Mouse (Mus musculus): ENCODE results near the gene Nudcd2.

Gene Nudcd2

DNA sequence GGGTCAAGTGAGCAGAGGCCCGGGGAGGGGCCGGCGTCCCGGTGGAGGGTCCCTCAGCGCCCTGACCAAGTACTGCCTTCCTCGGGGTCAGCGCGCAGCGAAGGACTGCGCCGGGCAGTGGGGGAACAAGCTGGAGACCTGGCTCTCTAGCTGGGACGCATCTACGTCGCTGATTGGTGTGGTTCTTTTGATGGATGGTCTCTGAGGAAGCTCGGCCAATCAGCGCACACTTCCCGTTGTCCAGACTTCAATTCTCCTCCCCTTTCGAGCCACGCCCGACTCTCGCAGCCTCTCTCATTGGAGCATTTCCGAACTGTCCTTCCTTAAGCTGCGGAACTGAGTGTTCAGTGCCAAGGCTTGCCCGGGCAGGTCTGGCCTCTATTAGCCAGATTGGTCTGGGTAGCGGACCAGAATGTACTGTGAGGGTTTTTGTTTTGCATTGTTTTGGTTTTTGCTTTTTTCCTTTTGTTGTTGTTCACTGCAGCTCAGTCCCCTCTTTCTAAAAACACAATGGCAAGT lies 21.7 kb downstream of the Nudcd2 start, which contains the start of gene Ccng1:
Gene Ccng1 (minus strand): TSS at position 203 of the 519 bp plus-strand sequence.
- DNase-seq (ENCODE audit: low spot score in 2 of 2) = peak; percentile 95 to 98

DNA sequence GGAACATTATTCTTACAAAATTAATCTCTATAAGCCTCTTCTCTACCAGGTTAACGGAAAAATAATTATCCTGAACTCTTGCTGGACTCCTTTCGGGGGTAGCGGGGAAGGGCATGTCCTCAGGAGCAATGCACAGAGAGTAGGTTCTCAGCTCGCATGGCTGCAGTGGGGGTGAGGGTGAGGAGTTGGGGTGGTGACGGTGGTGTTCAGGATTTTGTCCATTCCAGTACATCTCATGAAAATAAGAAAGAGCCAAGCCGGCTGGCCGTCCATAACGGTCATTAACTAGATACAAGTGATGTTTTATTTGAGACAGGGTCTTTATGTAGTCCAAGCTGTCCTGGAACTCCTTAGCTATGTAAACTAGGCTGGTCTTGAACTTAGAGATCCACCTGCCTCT lies 22.5 kb downstream of the Nudcd2 start:
- no peak for DNase-seq (ENCODE audit: low spot score in 2 of 2)

DNA sequence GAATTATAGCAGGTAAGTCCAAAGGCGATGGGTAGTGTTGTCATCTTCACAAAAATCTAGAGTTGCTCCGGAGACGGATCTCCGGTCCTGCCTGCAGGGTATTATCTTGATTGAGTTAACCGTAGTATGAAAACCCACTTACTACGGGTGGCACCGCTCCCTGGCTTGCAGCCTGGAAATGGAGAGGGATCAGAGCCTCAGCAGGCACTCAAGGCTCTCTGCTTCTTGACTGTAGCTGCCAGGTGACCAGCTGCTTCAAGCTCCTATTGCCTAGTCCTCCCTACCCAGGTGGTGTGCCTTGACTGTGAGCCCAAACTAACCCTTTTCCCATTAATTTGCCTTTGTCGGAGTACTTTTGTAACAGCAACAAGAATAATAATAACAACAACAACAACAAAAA lies 26.4 kb downstream of the Nudcd2 start:
- no peak for DNase-seq (ENCODE audit: low spot score in 2 of 2)

DNA sequence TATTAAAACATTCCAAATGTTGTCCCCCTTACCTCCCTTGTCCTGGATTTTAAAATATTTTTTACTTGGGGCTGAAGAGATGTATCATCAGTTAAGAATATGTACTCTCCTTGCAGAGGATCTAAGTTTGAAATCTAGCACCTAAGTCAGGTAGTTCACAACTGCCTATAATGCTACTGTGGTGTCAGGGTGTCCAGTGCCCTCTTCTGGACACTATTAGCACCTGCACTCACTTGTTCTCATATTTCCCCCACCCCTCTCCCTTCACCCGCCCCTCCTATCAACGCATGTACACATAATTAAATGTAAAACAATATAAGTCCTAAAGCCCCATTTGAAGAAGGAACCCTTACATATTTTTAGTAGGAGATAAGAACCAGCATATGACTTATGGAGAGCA lies 29.9 kb downstream of the Nudcd2 start:
- no peak for DNase-seq (ENCODE audit: low spot score in 2 of 2)

DNA sequence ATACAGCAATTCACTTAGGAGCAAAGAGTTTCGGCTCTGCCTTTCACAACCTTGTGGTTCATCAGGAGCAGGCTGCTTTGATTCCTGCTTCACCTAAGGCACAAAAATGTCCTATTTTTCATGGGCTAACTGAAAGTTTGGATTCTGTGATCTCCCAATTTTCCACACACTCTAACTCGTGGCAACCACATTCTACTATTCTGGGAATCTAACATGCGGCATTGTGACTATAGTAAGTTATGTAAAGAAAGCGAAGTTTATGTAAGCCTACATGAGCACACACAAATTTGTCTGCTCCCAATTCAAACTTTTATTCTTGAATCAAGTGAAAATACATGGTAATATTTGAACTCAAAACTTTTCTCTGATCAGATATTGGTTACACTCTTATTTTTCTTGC lies 31.2 kb downstream of the Nudcd2 start:
- no peak for DNase-seq (ENCODE audit: low spot score in 2 of 2)

DNA sequence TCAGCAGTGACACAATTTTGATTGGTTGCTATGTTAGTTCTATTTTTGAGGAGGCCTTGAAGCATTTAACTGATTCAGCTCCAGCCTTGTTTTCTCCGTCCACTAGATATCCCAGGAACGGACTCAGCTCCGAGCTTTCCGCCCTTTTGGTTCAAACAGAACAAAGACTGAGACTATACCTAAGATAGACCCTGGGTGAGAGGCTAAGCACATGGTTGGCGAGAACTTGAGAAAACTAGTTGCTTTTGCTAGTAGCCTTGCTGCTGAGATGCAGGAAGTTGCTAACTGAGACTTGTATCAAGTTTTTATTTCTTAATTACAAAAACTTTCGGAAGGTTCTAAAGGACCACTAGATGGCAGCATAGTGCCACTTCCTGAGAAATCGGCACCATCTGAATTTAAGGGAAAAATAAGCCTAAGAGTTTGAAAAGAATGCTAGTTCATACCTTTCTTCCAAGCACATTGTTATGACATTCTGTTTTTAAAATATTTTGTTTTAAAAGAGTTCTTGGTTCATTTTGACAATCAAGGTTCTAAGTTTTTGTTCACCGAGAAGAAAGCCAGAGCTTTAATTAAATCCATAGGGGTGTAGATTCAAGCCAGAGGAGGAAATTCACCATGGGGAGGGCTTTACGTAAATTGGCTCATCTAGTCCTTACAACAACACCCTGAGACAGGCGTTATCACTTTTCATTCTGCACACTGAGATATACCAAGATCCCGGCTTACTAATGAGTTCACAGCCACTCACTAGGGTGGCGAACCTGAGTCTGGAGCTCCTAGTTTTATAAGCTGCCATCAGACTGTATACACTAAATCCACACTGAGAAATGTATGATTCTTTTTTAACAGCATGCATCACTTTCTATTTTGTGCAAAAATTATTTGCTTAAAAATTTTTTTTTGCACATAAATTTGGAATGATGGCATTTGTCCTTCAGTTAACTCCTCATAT lies 42.1 kb downstream of the Nudcd2 start:
- peak in 1 of 2 experiments; percentile 57 for DNase-seq (ENCODE audit: low spot score in 2 of 2)

DNA sequence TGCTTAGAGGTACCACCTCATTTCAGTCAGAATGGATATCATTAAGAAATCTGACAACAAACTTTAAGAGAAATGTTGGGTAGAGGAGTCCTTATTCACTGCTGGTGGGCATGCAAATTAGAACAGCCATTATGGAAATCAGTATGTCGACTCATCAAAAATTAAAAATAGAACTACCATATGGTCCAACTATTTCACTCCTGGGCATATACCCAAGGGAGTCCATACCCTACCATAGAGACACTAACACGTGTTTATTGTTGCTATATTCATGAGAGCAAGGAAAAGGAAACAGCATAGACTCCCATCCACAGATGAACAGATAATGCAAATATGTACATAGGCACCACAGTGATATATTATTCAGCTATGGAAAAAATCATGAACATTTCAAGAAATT lies 48.4 kb downstream of the Nudcd2 start:
- no peak for DNase-seq (ENCODE audit: low spot score in 2 of 2)

DNA sequence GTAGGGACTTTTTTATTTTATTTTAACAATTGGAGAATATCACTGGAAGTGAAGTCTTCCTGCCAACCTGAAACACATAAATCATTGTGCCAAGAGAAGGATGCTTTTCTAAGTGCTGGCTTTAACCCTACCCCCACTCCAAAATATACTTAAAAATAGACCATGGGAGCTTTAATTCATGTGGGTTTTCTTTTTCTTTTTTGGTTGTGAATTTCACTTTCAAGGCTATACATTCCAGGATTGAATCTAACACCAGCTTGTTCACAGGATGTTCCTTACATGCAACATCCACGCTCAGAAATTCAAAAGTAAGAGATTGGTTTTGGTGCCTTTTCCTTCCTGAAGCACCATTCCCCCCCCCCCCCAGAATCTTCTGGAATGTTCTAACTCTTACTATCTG lies 49.9 kb downstream of the Nudcd2 start:
- no peak for DNase-seq (ENCODE audit: low spot score in 2 of 2)

DNA sequence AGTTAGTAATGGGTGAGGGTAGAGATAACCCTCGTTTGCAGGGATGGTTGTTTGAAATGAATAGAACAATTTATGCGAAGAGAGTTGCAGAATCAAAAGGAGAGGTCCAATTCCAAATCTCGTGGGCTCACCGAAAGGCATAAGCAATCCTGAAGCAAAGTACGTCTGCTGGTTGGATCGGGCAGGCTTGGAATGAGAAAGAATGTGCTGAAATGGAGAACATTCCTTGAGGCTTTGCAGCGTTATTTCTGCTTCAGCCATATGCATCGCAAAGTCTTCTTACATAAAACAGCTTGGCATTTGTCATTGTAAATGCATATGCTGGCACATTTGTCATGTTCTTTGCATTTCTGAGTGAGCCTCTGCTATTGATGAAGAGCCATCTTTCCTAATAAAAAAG lies 50.9 kb downstream of the Nudcd2 start:
- peak; percentile 54 to 78 for DNase-seq (ENCODE audit: low spot score in 2 of 2)

DNA sequence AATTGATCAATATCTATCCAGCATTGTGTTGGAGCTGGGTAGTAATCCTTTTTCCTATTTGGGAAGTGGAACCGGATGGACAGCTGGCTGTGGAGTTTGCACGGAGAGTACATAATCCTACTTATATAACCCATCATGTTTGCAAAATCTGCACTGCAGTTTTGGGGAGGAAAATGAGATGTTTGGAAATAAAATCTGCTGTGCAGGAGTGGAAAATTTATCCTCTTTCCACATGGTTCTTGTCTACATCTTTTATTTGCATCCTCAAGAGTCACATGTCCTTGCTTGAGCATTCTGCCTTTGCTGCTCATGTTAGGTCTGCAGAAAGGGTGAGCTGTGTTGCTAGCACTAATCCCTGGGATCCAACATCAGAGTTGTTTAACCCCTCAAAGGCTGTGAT lies 53.4 kb downstream of the Nudcd2 start:
- DNase-seq (ENCODE audit: low spot score in 2 of 2) = peak in 1 of 2 experiments; percentile 30
